Mouse (Mus musculus) heart, embryonic 13.5 days (tissue): ENCODE data around the gene Eef2. TPM values are rescaled to one million over a fixed set of nuclear protein-coding genes. Genes with fewer than 3 reads are reported as not detected.
"Not testable (repeated sequence)": the region's sequence is repeated elsewhere in the genome, so short reads cannot be mapped to it uniquely, and the experiment has no call there.

Experiments used
- ATAC-seq: fragments of 200-750 bp; cut with Nextera tagmentation; 2 replicates; pipeline ENCODE4 v1.8.0; 2017; ENCODE audit warnings: moderate TSS enrichment; ENCODE audit not compliant: insufficient number of reproducible peaks, low FRiP score, low TSS enrichment; ENCODE audit errors: extremely low read depth
- H3K27ac ChIP-seq: fragments of 300-500 bp; sonication (generic); replicated peaks from 2 replicates; pipeline ENCODE4 v1.5.1; 2015; ENCODE audit warnings: moderate library complexity, mild to moderate bottlenecking, inconsistent platforms
- H3K27me3 ChIP-seq: fragments of 300-500 bp; sonication (generic); replicated peaks from 2 replicates; pipeline ENCODE4 v1.6.1; 2015; ENCODE audit warnings: mild to moderate bottlenecking, inconsistent platforms
- H3K36me3 ChIP-seq: fragments of 300-500 bp; sonication (generic); 2 replicates; pipeline ENCODE4 v1.6.1; 2015; ENCODE audit warnings: mild to moderate bottlenecking, inconsistent platforms
- H3K4me1 ChIP-seq: fragments of 300-500 bp; sonication (generic); 2 replicates; pipeline ENCODE4 v1.6.1; 2015; ENCODE audit warnings: inconsistent platforms
- H3K4me2 ChIP-seq: fragments of 300-500 bp; sonication (generic); 2 replicates; pipeline ENCODE4 v1.6.1; 2015; ENCODE audit warnings: inconsistent platforms, mild to moderate bottlenecking, moderate library complexity
- H3K4me3 ChIP-seq: fragments of 300-500 bp; sonication (generic); 2 replicates; pipeline ENCODE4 v1.5.1; 2015; ENCODE audit warnings: moderate library complexity, mild to moderate bottlenecking, inconsistent platforms
- H3K9ac ChIP-seq: fragments of 300-500 bp; sonication (generic); 2 replicates; pipeline ENCODE4 v1.6.1; 2015; ENCODE audit warnings: inconsistent platforms, mild to moderate bottlenecking, moderate library complexity
- H3K9me3 ChIP-seq: fragments of 300-500 bp; sonication (generic); 2 replicates; pipeline ENCODE4 v1.6.1; 2016; ENCODE audit warnings: inconsistent platforms
- WGBS: fragments of 180-500 bp; shearing (Covaris S2); methylation state at CpG from one replicate; pipeline ENCODE4 v1.1.7; 2015; ENCODE audit warnings: mixed read lengths; 5-methylcytosine and 5-hydroxymethylcytosine counted together
- polyA plus RNA-seq: library from polyadenylated mRNA; unstranded; fragments of >200 nt; fragmentation: Nextera tagmentation; extraction: Ambion mirVana; gene quantifications from 2 replicates; pipeline ENCODE4 v1.2.1, GENCODE M21; 2015

The Eef2 gene
- polyA plus RNA-seq, 1 experiment from 2014 or later, result 393 TPM

DNA sequence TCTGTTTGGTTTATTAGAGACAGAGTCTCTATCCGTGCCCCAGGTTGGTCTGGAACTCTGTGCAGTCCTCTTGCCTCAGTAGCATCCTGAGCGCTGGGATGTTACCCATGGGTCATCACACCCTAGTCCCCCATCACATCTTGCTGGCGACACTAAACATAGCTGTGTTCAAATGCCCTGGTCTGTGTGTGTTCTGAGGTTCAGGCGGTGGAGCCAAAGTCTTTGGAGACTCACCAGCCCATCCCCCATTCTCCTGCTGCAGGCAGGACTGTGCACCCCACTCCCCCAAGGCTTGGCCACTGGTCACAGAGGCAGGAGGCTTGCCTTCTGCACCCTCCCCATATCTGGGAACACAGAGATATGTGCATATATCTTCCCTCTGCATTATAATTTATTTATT lies 27.7 kb downstream of the Eef2 start:
- Histone ChIP-seq H3K4me2 (no peak overlapping the region), H3K36me3 (no peaks in the 10 kb centered on the region), H3K27ac (peak overlapping the region; percentile 96), H3K9ac (no peak overlapping the region), H3K9me3 (no peaks in the 10 kb centered on the region), H3K4me1 (peaks cover 51% of the 10 kb centered on the region), H3K4me3 (no peak overlapping the region), H3K27me3 (no peaks in the 10 kb centered on the region)
- 61% methylated on average over 4 of the region's 4 CpGs for WGBS
- ATAC-seq, result no peak

DNA sequence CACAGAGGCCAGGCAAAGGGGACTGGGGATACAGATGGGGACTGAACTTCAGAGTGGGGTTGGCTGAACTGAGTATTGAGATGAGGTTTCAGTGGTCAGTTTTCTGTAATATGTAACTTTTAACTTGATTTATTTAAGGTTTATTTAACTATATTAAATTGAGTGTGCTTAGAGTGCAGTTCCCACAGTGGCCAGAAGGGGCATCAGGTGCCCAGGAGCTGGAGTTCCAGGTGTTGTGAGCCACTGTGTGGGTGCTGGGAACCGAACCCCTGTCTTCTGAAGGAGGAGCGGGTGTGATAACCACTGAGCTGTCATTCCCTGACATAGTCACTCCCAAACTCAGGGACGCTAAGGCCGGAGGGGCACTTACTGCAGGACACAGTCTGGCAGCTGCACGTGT lies 33.7 kb downstream of the Eef2 start:
- Histone ChIP-seq H3K9me3 (peaks cover 5% of the 10 kb centered on the region; the same call in 1 of the 2 replicates), H3K27ac (no peak overlapping the region), H3K4me2 (no peak overlapping the region), H3K4me1 (no peaks in the 10 kb centered on the region), H3K27me3 (no peaks in the 10 kb centered on the region; the same call in 1 of the 2 replicates), H3K4me3 (no peak overlapping the region), H3K9ac (no peak overlapping the region), H3K36me3 (no peaks in the 10 kb centered on the region)
- WGBS, result 91% methylated on average over 5 of the region's 5 CpGs
- no peak for ATAC-seq

DNA sequence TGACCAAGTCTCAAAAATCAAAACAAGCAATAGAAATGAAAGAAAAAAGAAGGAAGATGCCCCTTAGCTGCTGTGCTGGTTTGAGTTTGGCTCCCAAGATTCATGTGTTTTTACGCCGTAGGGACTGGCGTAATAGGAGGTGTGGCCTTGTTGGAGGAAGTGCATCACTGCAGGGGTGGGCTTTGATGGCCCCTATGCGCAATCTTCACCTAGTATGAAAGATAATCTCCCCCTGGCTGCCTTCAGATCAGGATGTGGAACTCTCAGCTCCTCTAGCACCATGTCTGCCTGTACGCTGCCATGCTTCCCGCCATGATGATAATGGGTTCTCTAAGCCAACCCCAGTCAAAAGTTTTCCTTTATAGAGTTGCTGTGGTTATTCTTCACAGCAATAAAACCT lies 39.8 kb downstream of the Eef2 start:
- no peak overlapping the region for H3K9ac ChIP-seq
- no peak for ATAC-seq
- H3K27ac ChIP-seq, result no peak overlapping the region
- peaks cover 5% of the 10 kb centered on the region; the same call in 1 of the 2 replicates for H3K9me3 ChIP-seq
- H3K27me3 ChIP-seq, result peaks cover 21% of the 10 kb centered on the region
- no peaks in the 10 kb centered on the region for H3K4me1 ChIP-seq
- 77% methylated on average over 6 of the region's 6 CpGs for WGBS
- H3K4me2 ChIP-seq, result no peak overlapping the region
- H3K4me3 ChIP-seq, result no peak overlapping the region
- no peaks in the 10 kb centered on the region for H3K36me3 ChIP-seq

DNA sequence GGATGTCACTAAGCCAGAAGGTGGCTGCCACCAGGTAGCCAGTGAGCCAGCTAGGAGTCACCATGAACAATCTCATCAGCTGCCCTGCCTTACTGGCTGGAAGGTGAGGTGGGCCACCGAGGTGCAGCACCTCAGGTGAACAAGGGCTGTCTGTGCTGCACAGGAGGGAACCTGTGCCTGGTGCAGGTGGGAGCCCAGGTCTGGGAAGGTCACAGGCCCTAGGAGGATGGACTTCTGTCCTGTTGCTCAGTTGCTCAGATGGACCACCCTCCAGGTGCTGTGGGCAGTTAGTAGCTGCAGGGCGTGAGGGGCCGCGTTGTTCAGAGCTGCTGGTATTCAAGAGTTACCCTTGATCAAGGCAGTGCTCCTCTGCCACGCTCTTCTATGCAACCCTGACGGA lies 40.4 kb downstream of the Eef2 start:
- no peak for ATAC-seq

DNA sequence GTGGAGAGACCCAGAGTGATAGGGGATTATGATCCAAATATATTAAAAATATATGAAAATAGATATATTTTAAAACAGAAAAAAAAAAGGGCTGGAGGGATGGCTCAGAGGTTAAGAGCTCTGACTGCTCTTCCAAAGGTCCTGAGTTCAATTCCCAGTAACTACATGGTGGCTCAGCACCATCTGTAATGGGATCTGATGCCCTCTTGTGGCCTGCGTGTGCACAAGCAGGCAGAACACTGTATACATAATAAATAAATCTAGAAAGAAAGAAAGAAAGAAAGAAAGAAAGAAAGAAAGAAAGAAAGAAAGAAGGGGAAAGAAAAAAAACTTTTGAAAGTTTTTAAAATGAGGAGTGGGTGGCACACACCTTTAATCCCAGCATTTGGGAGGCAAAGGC lies 40.8 kb downstream of the Eef2 start:
- H3K27me3 ChIP-seq, result peaks cover 21% of the 10 kb centered on the region
- H3K27ac ChIP-seq, H3K9me3 ChIP-seq, H3K4me2 ChIP-seq, H3K4me3 ChIP-seq, H3K4me1 ChIP-seq, H3K9ac ChIP-seq, ATAC-seq, H3K36me3 ChIP-seq: not testable (repeated sequence)
- 19% methylated on average over 1 of the region's 1 CpGs for WGBS

More for the DNA sequence above, 40.4 kb downstream of the Eef2 start:
- Histone ChIP-seq H3K27ac (no peak overlapping the region), H3K4me3 (no peak overlapping the region), H3K4me2 (no peak overlapping the region), H3K9ac (no peak overlapping the region), H3K27me3 (peaks cover 21% of the 10 kb centered on the region), H3K9me3 (peaks cover 5% of the 10 kb centered on the region; the same call in 1 of the 2 replicates), H3K4me1 (no peaks in the 10 kb centered on the region), H3K36me3 (no peaks in the 10 kb centered on the region)
- 79% methylated on average over 6 of the region's 6 CpGs for WGBS

DNA sequence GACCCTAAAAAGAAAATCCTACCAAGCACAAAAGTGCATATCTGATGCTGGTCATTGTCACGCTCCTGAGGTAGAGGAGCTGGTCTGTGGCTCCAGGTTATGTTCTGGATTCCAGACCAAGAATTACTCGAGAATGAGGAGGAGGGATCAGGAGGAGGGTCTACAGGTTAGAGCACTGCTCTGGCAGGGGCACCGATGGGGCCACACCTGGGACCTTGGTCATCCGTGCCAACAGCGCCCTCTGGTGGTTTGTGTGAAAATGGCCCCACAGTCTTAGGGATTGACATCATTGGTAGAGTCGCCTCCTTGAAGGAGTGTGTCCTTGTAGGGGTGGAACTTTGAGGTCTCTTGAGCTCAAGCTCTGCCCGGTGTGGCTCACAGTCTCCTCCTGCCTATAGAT lies 41.5 kb downstream of the Eef2 start:
- no peaks in the 10 kb centered on the region for H3K36me3 ChIP-seq
- WGBS, result 27% methylated on average over 7 of the region's 7 CpGs
- no peak overlapping the region for H3K4me3 ChIP-seq
- peaks cover 21% of the 10 kb centered on the region for H3K27me3 ChIP-seq
- no peak overlapping the region for H3K4me2 ChIP-seq
- ATAC-seq, result no peak
- H3K4me1 ChIP-seq, result no peaks in the 10 kb centered on the region
- no peak overlapping the region for H3K9ac ChIP-seq
- no peak overlapping the region for H3K27ac ChIP-seq
- H3K9me3 ChIP-seq, result no peaks in the 10 kb centered on the region

DNA sequence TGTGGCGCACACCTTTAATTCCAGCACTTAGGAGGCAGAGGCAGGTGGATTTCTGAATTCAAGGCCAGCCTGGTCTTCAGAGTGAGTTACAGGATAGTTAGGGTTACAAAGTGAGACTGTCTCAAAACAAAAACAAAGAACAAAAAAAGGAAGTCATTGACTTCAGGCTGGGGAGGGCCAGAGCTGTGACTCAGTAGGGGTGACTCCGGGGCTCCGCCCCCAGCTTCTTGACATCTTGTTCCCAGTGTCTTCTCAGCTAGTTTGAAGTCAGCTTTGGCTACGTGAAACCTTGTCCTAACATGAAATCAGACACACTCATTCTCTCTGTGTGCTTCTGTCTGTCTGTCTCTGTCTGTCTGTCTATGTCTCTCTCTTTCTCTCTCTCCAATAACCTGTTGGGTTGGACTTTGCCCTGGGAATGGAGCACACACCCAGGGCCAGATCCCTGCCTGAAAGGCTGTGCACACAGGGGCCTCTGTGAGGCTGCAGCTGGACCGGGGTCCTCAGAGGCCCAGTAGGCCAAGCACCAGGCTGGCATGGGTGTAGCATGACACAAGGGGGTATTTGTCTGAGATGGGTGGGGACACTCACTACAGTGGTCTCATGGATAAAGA lies 45.1 kb downstream of the Eef2 start:
- WGBS, result 86% methylated on average over 5 of the region's 5 CpGs
- H3K27me3 ChIP-seq, result peaks cover 24% of the 10 kb centered on the region
- no peaks in the 10 kb centered on the region for H3K36me3 ChIP-seq
- no peak for ATAC-seq
- H3K9ac ChIP-seq, result no peak overlapping the region
- no peak overlapping the region for H3K4me2 ChIP-seq
- H3K4me3 ChIP-seq, result no peak overlapping the region
- no peaks in the 10 kb centered on the region for H3K4me1 ChIP-seq
- H3K9me3 ChIP-seq, result no peaks in the 10 kb centered on the region
- no peak overlapping the region for H3K27ac ChIP-seq

DNA sequence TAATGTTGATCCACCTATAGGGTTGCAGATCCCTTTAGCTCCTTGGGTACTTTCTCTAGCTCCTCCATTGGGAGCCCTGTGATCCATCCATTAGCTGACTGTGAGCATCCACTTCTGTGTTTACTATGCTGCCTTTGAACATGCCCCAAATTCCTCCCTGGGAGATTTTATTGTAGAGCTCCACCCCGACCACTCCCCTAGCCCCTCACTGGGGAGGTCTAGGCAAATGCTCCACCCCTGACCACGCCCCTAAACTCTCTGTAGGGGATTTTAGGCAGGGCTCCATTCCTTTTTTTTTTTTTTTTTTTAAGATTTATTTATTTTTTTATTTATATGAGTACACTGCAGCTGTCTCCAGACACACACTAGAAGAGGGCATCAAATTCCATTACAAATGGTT lies 47.3 kb downstream of the Eef2 start:
- H3K4me2 ChIP-seq, ATAC-seq, H3K36me3 ChIP-seq, H3K4me3 ChIP-seq, H3K9ac ChIP-seq, H3K4me1 ChIP-seq, H3K9me3 ChIP-seq, H3K27ac ChIP-seq: not testable (repeated sequence)
- WGBS, result 60% methylated on average over 2 of the region's 2 CpGs
- peaks cover 27% of the 10 kb centered on the region for H3K27me3 ChIP-seq

DNA sequence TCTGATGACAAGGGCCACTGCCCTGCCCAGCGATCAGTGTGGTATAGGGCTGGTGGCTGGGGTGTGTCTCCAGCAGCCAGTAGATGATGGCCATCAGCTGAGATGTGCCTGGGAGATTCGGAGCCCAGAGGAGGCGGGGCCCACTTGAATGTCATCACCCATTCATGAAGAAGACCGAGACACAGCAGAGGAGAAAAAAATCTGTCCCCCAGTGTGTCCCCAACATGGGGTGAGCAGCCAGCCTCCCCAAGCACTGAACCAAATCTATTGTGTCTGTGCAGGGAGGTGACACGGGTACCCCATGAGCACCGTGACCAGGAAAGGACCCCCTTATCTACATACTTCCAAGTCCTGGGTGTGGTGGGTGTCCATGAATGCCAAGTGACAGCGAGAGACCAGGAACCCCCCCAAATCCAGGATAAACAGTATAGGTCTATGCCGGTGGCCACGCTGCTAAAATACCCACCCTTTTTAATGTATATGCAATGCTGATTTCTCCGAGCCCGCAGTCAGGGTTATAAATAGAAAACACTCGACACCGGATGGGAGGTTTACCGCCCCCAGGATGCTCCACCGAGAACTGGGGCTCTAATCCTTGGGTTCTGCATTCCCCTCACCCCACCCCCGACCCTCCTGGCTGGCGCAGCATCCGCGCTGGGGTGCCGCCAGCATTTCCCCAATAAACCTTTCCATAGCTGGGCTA lies 53.5 kb downstream of the Eef2 start:
- Histone ChIP-seq H3K27me3 (peaks cover 46% of the 10 kb centered on the region), H3K4me3 (peak overlapping the region; percentile 37), H3K9ac (peak overlapping the region; percentile 69), H3K9me3 (no peaks in the 10 kb centered on the region), H3K27ac (no peak overlapping the region), H3K36me3 (no peaks in the 10 kb centered on the region; the same call in 1 of the 2 replicates), H3K4me1 (peaks cover 30% of the 10 kb centered on the region), H3K4me2 (peak overlapping the region; percentile 64)
- 9% methylated on average over 20 of the region's 20 CpGs for WGBS
- no peak for ATAC-seq

DNA sequence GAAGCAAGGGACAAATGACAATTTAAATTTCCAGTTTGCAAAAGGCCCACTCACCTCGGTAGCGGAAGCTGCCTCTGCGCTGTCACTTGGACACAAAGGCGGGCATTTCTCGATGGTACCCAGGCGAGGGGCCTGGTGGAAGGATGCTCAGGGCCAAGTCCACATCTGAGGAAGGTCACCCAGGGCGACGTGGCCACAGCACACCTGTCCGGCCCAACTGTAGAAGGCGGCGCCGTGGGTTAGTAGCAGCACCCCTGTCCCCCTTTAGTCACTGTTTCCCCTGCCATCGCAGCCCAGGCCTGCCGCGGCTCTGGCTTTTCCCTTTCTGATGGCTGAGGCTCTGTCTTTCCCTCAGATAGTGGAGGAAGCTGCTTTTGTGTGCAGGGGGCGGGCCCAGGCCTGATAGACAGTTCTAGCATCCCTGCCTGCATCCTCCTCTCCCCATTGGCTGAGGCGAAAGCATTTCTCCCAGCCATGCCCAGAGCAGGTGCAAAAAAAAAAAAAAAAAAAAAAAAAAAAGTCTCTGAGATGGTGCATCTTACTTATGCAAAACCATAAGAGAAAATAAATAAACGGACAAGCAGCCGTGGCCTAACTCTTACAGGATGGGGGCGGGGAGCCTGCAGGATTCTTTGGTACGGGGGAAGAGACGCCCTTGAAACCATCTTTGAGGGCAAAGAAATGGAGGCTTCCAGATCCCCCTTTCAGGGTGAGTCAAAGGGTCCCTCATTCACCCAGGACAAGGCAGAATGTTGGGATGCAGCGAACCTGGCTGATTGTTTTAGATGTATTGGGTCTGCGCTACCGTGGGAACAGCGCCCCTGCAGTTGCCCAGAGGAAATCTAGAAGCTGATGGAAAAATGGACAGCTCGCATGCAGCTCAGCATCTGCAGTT lies 54.3 kb downstream of the Eef2 start, which contains the start of gene Atcay:
Gene Atcay (minus strand): TSS at position 396 of the 895 bp plus-strand sequence.
- Histone ChIP-seq H3K36me3 (no peaks in the 10 kb centered on the region; the same call in 1 of the 2 replicates), H3K4me1 (peaks cover 30% of the 10 kb centered on the region), H3K4me3 (peak within 1 kb of the TSS; percentile 37), H3K4me2 (peak within 1 kb of the TSS; percentile 64), H3K9me3 (no peaks in the 10 kb centered on the region), H3K9ac (peak within 1 kb of the TSS; percentile 69), H3K27me3 (peaks cover 46% of the 10 kb centered on the region), H3K27ac (no peak within 1 kb of the TSS)
- no peak for ATAC-seq
- WGBS, result 10% methylated on average over 27 of the region's 27 CpGs

DNA sequence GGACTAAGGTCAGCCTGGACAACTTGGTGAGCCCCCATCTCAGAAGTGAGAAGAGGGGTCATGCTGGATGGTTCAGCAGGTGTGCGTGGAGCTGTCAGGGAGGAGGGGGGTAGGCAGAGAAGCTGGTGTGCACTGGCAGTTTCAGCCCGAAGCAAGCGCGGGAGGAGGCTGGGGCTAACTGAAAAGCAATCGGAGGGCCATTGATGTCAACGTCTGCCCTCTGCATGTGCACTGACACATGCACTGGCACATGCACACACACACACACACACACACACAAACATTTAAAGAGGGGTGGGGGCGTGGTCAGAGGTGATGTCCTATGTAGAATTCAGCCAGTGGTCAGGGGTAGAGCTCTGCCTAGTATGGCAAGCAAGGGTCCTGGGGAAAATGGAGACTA lies 55.0 kb downstream of the Eef2 start:
- Histone ChIP-seq H3K4me1 (peaks cover 30% of the 10 kb centered on the region), H3K9ac (no peak overlapping the region), H3K4me2 (no peak overlapping the region), H3K36me3 (no peaks in the 10 kb centered on the region; the same call in 1 of the 2 replicates), H3K4me3 (no peak overlapping the region), H3K27ac (no peak overlapping the region), H3K27me3 (peaks cover 50% of the 10 kb centered on the region), H3K9me3 (no peaks in the 10 kb centered on the region)
- 55% methylated on average over 7 of the region's 7 CpGs for WGBS
- ATAC-seq, result no peak
